Mouse (Mus musculus) right cerebral cortex, postnatal 25 days (tissue): ENCODE data around the gene N4bp1.

Source experiments
- DNase-seq: peaks from one replicate; pipeline ENCODE4 v3.0.0; 2022

The N4bp1 gene

DNA sequence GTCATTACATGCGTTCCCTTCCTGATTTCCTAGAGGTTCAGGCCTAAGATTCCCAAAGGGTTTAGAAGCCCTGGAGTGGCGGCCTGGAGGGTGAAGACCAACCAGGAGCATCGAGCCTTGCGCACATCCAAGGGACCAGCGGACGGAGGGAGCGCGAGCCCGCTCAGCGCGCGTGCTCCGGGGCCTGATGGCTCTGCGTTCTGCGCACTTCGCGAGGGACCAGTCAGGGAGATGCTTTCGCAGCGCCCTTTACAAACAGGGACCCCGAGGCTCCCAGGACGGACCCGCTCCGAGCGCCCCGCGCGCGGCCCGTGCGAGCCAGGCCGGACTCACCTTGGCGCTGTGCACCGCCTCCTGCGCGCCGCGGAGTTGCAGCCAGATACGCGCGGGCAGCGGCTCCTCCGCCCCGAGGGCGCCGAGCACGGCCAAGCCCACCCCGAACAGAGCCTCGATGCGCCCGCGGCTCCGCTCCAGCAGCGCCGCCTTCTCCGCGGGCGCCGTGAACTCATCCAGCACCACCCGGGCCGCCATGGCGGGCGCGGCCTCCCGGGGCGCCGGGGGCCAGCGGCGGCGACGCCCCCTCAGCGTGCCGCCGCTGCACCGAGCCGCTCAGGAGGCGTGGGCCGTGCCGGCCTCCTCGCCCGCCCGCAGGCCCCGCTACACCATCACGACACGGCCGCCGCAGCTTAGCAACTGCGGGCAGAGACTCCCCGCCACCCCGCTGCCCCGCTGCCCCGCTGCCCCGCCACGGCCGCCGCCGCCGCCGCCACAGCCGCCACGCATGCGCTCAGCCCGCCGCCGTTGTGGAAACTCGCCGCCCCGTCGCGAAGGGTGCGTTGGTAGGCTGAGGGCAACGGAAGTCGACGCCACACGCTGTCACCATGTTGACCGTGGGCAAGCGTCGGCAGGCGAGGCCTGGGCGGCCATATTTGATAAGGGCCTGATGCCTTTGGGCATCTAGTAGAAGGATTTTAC is at the start of gene N4bp1:
Gene N4bp1 (minus strand): TSS at position 770 of the 975 bp plus-strand sequence.
- peak; percentile 92 for DNase-seq

DNA sequence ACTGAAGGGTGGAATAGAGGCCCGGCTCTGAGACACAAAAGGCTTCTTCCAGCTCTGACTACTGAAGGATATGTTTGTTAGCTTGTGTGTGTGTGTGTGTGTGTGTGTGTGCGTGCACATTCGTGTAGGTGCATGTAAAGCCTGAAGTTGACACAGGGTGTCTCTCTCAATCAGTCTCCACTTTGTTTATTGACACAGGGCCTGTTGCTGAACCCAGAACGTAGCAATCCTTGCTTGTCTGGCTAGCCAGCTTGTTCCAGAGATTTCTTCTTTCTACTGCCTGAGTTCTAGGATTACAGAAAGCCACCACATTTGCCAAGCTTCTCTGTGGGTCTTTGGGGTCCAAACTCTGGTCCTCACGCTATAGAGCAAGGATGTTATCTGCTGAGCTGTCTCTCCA is 49.8 kb upstream of the N4bp1 start:
- DNase-seq, result no peak

DNA sequence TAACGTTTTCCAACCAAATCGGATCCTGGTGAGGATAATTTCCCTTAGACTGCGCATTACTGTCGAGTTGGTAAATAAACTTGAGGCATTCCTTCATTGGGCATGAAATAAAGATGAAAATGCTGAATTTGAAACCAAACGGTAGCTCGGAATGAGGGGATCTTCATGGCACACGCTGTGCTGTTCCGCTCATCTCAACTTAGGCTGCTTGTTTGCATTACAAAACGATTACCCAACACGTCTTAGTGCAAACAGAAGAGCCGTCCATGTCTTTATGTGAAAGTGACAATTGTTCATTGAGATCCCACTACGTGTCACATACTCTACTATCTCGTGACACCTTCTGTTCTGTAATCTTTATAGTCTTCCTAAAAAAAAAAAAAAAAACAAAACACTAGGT is 49.3 kb upstream of the N4bp1 start:
- no peak for DNase-seq

DNA sequence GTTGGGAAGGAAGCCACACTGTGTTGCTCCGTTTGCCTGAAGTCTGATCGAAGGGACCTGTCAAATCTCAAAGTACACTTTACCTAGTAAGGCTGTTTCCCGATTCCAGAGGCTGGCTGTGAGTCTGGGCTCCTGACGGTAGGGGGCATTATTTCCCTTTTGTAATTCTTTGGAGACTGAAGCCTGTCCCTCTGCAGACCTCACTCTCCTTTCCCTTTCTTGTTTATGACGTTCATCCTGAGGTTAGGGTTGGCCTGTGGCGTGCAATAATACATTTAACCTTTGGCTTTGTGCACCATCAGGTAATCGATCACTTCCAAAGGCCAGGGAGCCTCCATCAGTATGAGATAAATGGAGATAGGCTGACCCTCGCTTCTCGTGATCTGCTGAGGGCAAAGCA is 48.8 kb upstream of the N4bp1 start:
- DNase-seq, result peak; percentile 56

DNA sequence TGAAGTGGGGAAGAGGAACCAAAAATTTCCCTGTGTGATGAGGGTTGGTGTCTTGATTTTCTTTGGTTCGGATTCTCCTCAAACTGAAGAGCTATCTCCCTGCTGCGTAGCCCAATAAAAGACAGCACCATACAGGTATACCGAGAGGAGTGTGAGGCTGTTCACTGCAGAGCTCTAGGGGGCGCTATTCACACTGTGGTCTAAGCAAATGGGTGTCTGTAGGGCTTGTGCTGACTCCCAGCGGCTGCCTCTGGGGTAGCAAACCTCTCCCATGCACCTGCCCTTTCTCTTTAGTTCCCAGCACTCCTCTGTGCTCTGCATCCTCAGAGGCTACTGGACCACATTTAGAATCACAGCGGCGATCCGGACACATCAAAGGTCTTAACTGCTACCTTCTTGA is 41.2 kb upstream of the N4bp1 start:
- DNase-seq, result no peak

DNA sequence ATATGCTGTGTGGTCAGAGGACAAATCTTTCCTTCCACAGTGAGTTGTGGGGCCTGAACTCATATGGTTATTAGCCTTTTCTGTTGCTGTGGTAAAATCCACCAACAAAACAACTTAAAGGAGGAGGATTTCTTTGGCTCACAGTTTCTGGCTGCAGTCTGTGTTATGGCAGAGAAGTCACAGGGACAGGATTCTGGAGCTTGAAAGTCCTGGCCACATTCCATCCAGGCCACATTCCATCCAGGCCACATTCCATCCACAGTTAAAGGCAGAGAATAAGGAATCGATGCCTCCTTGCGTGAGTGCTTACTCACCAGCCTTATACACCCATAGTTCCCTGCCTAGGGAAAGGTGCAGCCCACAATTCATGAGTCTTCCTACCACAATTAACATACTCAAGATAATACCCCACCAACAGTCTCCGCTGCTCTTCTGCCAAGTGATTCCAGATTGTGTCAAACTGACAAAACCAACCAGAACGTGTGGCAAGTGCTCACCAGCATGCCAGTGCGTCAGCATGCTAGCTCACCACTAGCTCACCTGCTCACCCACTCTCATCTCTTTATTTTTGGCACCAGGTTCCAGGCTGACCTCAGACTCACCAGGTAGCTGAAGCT is 38.3 kb upstream of the N4bp1 start:
- no peak for DNase-seq

DNA sequence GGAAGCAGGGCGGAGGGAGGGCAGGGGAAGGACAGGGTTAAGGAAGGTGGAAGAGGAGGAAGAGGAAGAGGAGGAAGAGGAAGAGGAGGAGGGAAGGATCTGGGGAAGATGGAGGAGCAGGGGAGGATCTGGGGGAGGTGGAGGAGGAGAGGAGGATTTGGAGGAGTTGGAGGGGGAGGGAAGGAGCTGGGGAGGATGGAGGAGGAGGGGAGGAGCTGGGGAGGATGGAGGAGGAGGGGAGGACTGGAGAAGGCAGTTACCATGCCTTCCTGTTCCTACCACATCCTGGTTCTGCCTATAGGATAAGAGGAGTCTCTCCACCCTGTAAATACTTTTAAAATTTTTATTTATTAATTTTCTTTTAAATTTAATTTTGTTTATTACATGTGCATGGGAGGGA is 37.6 kb upstream of the N4bp1 start:
- DNase-seq, result no peak

DNA sequence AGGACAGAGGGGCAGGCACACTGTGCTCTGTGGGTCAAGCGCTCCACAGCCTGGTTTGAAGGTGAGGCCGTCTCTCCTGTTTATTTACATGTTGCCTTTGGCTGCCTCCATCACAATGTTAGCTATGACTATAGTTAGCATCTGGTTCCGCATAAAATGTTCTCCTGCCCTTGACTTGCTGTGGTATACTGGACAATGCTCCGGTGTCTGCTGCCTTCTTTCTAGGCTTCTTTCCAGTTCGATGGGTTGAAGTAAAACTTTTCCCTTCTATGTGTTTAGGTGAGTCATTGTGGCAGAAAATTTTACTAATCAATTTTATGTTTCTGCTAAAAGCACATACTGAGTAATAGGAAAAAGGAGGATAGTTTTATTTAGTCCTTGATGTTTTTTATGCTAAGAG is 37.1 kb upstream of the N4bp1 start:
- no peak for DNase-seq

DNA sequence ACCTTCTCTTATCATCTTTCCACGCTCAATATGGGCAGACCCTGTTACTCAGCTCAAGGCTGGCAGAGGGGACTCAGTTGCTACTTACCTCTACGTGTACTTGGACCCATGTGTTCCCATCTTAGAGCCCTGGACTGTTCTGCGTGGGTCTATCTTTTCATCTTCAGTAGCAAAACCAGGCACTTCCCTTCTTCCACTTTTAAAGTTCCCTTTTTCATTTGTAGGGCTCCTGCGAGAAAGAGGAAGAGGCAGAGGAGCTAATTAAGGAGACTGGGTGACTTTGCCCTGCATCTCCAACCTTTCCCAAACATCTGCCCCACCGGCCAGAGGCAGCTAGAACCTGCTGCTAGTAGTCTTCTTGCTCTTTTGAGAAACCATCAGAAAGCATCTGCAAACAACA is 35.9 kb upstream of the N4bp1 start:
- no peak for DNase-seq

DNA sequence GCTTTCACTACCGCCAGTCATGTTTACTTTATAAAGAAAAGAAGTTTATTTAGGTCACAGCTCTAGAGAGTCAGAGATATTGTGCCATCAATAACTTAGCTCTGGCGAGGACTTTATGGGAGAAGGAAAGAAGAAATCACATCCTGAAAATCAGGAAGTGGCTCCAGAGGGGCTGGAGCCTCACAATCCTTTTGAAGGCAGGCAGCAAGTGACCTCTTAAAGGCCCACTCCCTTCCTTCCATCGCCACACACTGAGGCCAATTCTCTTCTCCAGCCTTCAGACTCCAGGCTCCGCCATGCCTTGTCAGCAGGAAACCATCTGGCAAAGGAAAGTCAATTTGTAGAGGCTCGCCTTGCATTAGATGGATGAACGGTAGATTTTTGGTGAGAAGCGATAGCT is 35.4 kb upstream of the N4bp1 start:
- DNase-seq, result no peak

DNA sequence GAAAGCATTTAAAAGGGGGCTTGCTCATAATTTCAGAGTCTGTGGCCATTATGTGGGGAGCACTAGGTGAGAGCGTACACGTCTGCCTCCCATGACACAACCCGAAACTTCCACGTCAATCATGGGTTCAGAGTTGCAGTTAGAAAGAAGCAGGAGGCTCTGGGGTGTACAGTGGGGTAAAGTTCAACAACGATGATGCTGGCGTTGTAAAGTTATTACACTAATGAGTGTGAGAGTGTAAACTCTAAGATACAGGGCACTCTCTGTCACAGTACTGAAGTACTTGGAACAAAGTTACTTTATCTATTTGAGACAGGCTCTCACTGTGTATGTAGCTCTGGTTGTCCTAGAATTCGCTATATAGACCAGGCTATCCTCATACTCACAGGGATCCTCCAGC is 35.0 kb upstream of the N4bp1 start:
- no peak for DNase-seq

DNA sequence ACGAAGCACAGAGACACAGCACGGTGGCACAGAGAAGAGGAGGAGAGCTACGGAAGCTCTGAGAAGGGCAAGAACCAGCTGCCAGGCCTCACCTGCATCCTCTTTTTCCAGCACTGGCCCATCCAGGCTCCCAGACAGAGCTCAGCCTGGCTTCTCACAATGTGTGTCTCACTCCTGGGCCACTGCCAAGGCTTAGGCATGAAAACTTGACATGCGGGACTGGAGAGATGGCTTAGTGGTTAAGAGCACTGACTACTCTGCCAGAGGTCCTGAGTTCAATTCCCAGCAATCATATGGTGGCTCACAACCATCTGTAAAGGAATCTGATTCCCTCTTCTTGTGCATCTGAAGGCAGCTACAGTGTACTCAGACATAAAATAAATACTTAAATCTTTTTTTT is 34.2 kb upstream of the N4bp1 start:
- DNase-seq, result no peak

DNA sequence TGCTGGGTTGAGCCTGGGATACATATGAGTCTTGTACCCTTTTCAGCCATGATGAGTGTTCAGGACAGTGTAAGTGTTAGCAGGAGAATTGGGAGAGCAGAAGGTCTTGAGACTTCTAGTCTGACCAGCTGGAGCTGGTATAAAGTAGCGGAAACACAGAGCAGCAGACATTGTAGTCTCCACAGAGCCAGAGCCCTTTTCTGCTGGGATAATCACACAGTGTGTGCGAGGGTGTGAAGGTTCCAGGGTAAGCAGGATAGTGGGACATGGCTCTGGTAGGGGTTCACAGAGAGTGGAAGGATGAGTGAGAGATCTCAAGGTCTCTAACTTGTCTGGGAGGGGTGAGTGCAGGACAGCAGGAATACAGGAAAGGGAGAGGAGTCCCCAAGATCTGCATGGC is 33.0 kb upstream of the N4bp1 start:
- no peak for DNase-seq

DNA sequence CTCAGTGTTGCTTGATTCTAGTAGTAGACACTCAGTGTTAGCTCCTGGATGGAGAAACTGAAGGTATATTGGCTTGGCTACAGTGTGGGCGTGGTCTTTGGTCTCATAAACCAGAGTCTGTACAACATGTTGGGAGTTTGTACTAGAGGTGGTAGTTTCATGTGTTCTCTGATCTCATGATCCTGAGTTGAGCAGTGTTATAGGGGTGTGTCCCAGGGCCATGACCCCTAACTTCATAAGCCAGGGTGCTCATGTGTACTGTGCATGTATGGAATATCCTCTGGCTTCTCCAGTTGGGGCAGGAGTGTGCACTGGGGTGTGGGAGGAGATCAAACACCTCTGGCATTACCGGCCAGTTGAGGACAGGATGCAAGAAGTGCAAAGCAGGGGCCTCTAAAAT is 32.6 kb upstream of the N4bp1 start:
- DNase-seq, result no peak

DNA sequence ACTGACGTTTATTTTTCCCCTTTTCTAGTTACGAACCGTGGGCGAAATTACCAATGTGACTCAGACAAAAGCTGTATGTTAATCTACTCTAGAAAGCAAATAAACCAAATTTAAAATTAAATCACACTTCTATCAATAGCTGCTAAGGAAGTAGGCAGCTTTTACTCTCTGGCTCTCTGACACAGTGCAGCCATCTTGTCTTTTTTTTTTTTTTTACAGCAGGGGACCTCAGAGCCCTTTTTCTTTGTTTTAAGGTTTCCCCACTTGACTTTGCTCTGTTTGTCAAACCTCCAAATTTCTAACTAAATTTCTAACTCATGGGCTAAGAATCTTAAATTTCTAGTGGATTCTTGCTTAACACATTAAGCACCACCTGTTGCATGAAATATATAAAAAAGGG is 31.3 kb upstream of the N4bp1 start:
- DNase-seq, result no peak

DNA sequence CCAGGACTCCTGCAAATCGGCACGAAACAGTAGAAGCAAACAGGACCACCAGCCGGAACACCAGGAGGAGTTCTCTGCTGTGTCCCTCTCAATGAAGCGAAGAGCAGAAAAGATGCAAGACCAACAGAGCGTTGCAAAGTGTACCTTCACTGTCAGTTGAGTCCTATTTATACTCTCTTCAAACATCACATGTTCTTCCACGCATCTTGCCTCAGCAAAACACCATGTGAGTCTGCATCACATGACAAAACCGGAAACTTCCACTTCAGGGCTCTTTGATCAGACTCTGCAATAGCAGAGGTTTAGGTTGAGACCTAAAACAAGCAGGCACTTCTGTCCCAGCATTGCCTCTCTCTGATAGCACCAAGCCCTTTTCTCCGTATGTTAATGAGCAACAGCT is 26.1 kb upstream of the N4bp1 start:
- no peak for DNase-seq

DNA sequence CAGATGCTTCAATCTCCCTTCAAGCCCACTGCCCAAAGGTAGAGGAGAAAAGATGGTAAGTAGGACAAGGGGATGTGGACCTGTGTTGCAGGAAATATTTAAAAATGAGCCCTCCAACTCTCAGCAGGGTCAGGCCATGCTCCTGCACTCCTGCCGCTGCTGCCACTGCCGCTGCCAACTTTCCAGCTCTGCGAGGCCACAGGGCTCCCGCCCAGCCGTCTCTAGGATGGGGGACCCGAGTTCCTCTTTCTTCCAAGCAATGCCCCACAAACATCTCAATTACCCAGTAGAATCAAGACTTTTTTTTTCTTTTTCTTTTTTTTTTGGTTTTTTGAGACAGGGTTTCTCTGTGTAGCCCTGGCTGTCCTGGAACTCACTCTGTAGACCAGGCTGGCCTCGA is 25.2 kb upstream of the N4bp1 start:
- DNase-seq, result no peak

DNA sequence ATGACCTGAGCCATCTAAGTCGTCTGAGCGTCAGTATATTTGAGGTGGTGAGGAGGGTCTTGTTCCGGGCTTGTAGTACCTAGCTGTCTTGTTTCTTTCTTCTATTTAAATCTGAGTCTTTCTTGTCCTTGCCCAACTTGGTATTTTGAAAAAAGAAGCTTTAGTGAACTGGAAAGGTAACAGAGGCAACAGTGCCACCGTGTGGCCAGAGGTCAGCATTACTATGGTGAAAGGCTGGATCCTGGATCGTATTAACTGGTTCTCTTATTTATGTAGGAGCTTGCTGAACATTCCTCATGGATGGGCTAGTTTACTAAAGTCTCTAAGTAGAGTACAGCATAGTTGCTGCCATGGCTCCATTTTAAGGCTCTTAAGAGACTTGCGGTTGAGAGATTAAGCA is 23.5 kb upstream of the N4bp1 start:
- DNase-seq, result peak; percentile 68

DNA sequence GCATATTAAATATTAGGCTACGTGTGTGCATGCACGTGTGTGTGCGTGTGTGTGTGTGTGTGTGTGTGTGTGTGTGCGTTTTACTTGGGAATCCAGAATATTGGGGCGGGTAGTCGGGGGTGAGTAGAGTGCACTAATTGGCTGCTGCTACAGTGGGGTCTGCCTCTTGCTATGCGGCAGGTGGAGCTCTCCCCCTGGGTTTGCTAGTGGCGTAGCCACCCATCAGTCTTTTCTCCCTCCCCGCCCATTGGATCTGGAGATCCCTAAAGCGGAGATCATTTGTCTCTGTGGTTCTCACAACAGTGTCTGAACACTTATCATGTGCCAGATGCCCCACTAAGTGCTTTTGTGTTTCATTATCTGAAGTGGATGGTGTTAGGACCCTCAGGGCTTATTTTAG is 19.9 kb upstream of the N4bp1 start:
- DNase-seq, result no peak

DNA sequence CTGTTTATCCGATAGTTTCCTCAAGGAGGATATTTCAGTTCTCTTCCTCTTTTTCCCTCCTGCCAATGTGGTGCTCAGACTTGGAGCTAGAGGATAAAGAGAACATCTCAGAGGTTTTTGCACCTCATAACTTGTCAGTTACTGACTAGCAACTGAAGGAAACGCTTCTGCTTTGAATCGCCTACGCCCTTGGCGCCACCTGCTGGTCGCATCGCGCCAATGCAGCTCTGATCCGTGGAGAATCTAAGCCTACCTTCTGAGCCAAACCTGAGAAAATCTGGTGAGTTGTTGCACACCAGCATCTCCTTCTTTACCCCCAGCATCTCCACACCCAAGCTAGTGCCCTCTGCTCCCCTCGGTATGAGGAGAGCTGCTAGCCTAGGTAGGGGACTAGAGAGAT is 18.0 kb upstream of the N4bp1 start:
- peak; percentile 75 for DNase-seq

DNA sequence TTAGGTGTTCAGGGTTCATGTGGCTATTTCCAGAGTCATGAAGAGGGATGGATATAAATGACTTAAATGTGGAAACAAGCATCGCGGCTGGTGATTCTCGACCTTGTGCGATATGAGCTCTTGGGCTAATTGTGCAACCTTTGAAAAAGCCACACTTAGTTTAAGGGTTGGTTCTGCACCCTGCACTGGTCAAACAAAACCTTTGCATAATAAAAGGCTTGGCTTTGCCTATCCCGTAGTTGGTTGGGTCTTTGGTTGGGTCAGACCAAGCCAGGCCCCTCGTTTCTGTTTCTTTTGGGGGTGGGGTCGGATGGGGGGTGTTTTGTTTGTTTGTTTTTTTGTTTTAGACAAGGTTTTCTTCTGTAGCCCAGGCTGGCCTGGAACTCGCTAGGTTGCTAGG is 17.6 kb upstream of the N4bp1 start:
- no peak for DNase-seq

DNA sequence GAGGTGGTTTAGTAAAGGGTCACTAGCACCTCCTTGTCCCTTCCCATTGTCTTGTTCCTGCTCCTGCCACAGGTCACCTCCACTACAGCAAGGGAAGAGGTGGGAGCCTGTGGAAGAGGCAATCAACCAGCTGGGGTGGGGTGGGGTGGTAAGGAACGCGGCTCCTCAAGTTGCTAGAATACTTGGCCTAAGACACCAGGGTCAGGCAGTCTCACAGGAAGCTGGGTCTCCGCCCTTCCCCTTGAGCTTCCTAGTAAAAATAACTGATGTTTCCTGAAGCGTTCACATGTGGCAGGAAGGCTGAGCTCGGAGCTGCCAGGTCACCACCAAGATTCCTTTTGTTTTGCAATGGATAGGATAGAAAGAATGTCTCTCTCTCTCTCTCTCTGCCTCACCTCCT is 16.9 kb upstream of the N4bp1 start:
- DNase-seq, result no peak

DNA sequence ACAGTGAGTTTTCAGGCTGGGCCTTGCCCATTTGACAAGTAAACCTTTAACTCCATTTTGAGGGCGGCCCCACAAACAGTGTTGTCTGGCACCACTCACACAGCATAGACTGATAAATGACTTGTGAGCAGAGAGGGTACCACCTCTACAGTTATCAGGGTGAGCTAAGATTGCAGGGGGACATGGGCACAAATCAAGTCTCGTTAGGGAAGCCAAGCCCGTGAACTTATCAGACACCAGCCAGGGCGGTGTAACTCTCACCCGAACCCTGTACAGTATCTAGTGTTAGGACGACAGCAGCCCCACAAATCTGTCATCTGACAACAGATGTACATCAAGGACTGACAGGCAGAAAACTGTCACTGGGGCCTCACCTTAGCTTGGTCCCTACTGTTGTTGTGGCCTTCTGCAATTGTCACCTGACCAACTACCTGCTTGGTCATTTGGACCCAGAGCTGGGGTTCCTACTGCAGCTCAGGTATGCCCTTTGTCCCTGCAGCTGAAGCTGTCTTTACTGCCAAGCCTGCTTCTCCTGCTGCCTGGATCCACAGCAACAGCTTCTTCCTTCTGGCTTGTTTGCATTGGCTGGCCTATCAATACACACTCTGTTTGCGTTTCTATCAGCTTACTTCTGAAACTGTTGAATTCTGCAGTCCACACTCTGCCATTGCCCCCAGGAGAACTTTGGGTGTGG is 12.8 kb upstream of the N4bp1 start:
- DNase-seq, result no peak

DNA sequence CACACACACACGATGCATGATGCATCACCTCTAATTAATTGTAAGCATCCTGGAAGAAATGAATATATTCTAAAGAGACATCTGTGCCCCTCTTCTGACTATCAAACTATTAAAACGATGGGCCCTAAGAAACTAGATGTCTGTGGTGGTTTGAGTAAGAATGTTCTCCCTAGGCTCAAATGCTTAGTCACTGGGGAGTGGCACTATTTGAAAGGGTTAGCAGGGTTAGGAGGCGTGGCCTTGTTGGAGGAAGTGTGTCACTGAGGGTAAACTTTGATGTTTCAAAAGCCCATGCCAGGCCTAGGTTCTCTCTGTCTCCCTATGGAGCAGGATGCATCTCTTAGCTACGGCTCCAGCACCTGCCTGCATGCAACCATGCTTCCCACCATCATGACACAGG is 10.3 kb upstream of the N4bp1 start:
- no peak for DNase-seq
